Mouse (Mus musculus): ENCODE measurements around the gene 4930564D02Rik. TPM values are rescaled to one million over a fixed set of nuclear protein-coding genes. Genes with fewer than 3 reads are reported as not detected.

The 4930564D02Rik gene
- polyA plus RNA-seq, 1 experiment from 2014 or later: not detected

DNA sequence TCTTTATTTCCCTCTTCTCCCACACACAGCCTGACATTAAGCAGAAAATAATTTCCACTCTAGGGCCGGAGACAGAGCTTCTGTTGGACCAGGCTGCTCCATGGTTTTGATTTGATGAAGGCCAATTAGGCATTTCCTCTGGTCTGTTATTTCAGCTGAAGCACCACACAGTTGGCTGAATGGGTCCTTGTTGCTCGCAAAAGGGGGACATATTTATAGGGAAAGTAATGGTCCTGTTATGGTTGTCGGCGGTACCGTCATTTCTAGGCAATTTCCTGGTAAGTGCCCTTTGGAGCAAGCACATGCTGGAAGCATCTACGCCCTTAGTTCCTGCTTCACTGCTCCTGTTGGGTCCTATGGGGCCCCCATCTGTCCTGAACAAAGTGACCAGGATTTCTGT, 5.7 kb upstream of the 4930564D02Rik start:
- peak; percentile 68 for ATAC-seq (ENCODE audit: low FRiP score, low read depth)
- peak overlapping the region; percentile 21 for H3K4me2 ChIP-seq (replicated peaks)

DNA sequence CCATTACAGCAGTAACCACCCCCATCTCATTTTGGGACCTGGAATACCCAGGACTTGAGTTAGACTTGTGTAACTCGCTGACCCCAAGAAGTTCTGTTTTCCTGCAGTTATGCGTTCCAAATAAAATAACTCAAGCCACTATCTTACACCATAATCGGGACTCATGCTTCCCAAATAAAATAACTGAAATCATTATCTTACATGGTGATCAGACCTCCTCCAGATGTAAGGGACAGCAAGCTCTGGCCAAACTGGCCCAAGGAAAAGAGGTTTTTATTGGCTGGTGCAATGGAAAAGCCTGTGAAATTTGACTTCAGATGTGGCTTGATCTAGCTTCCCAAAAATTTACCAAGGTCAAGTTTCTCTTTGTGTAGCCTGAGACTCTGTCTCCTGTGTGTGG, 5.1 kb upstream of the 4930564D02Rik start:
- H3K27ac ChIP-seq: peak overlapping the region; percentile 44; the same call in 1 of the 2 replicates
- no peaks in the 10 kb centered on the region for H3K9me3 ChIP-seq
- no peaks in the 10 kb centered on the region for H3K27me3 ChIP-seq
- H3K36me3 ChIP-seq: no peaks in the 10 kb centered on the region
- no peak overlapping the region for H3K4me3 ChIP-seq
- H3K4me1 ChIP-seq: peaks cover 31% of the 10 kb centered on the region
- H3K9ac ChIP-seq: no peak overlapping the region
- ATAC-seq (ENCODE audit: low FRiP score, low read depth): no peak
- H3K4me2 ChIP-seq (replicated peaks): 0 out of 2 replicates have a peak overlapping the region, but pooled peaks have one; percentile 9
- 61% methylated on average over 3 of the region's 3 CpGs for WGBS

More for the DNA sequence above, 5.7 kb upstream of the 4930564D02Rik start:
- Histone ChIP-seq H3K27ac (peak overlapping the region; percentile 84), H3K9me3 (no peaks in the 10 kb centered on the region), H3K36me3 (no peaks in the 10 kb centered on the region), H3K27me3 (no peaks in the 10 kb centered on the region), H3K4me1 (peaks cover 31% of the 10 kb centered on the region), H3K9ac (peak overlapping the region; percentile 36; the same call in 1 of the 2 replicates), H3K4me3 (no peak overlapping the region)
- WGBS: 18% methylated on average over 6 of the region's 6 CpGs

DNA sequence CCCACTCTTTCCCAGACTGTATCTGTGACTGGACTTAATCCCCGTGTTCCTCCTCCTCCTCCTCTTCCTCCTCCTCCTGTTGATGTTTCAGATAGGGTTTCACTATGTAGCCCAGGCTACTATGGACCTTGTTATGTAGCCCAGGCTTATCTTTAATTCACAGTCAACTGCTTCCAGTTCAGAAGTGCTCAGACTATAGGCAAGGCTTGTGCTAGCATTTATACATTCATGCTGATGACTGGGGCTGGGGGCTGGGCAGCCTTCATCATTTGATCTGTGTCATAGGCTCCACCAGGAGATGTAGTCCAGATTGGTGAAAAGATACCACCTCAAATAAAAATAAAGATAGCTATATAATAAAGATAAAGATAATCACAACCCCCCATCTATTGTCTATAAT, 4.7 kb upstream of the 4930564D02Rik start:
- Histone ChIP-seq H3K4me2 (replicated peaks) (no peak overlapping the region), H3K9ac (no peak overlapping the region; the same call in 1 of the 2 replicates), H3K9me3 (no peaks in the 10 kb centered on the region), H3K27me3 (no peaks in the 10 kb centered on the region), H3K4me1 (peaks cover 31% of the 10 kb centered on the region), H3K36me3 (no peaks in the 10 kb centered on the region), H3K4me3 (no peak overlapping the region), H3K27ac (no peak overlapping the region)
- no peak for ATAC-seq (ENCODE audit: low FRiP score, low read depth)
- 70% methylated on average over 1 of the region's 1 CpGs for WGBS

DNA sequence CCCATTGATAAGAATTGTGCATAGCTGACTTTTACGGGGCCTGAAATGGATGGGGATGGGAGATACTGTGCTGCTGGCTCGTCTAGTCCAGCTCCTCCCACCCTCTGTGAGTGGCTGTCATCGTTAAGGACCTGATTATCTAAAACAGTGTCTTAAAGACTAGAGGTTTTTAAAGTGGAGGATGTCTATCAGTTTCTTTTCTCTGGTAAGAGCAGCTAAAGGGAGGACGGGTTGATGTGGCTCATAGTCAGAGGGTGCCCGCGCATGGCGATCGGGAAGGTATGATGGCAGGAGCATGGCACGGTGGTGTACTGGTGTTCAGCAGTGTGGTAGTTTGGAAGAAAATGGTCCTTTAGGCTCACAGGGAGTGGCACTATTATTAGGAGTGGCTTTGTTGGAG, 4.0 kb upstream of the 4930564D02Rik start:
- Histone ChIP-seq H3K9me3 (no peaks in the 10 kb centered on the region), H3K36me3 (no peaks in the 10 kb centered on the region), H3K27ac (no peak overlapping the region), H3K27me3 (no peaks in the 10 kb centered on the region), H3K4me2 (replicated peaks) (no peak overlapping the region), H3K9ac (no peak overlapping the region; the same call in 1 of the 2 replicates), H3K4me3 (no peak overlapping the region), H3K4me1 (peaks cover 33% of the 10 kb centered on the region)
- WGBS: 82% methylated on average over 9 of the region's 9 CpGs
- ATAC-seq (ENCODE audit: low FRiP score, low read depth): no peak

DNA sequence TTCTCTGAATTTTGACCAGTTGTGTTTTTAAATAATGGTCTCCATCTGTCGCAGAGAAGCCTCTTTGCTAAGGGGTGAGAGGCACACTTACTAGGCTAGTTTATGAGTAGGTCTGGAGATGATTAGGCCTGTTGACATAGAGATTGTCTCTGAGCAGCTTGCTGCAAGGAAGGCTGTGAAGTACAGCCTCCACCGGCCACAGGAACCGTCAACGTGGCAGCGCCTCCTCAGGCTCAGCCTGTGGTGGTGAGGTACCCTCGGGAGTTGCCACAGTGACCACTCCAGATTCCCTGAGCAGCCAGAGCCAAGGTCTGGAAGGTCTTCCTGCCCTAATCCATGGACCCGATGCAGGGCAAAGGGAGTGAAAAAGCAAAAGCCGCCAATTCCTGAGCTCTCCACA, 3.9 kb downstream of the 4930564D02Rik start:
- WGBS: 25% methylated on average over 8 of the region's 8 CpGs
- H3K36me3 ChIP-seq: no peaks in the 10 kb centered on the region
- peak overlapping the region; percentile 70; the same call in 1 of the 2 replicates for H3K27ac ChIP-seq
- H3K4me2 ChIP-seq (replicated peaks): peak overlapping the region; percentile 47
- H3K27me3 ChIP-seq: no peaks in the 10 kb centered on the region
- H3K4me3 ChIP-seq: no peak overlapping the region
- ATAC-seq (ENCODE audit: low FRiP score, low read depth): peak; percentile 67
- no peaks in the 10 kb centered on the region for H3K9me3 ChIP-seq
- H3K4me1 ChIP-seq: peaks cover 22% of the 10 kb centered on the region
- H3K9ac ChIP-seq: no peak overlapping the region

DNA sequence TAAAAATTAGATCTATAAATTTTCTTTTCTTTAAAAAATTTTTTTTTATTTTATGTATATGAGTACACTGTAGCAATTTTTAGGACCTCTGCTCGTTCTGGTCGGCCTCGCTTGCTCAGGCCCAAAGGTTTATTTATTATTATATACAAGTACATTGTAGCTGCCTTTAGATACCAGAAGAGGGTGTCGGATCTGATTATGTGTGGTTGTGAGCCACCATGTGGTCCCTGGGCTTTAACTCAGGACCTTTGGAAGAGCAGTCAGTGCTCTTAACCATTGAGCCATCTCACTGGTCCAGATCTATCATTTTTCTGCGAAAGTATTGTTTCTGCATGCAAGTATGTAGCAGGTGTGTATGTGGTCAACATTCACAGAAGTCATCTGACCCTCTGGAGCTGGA, 4.6 kb downstream of the 4930564D02Rik start:
- WGBS: 87% methylated on average over 5 of the region's 5 CpGs
- H3K36me3 ChIP-seq: no peaks in the 10 kb centered on the region
- no peak for ATAC-seq (ENCODE audit: low FRiP score, low read depth)
- H3K4me3 ChIP-seq: no peak overlapping the region
- no peak overlapping the region for H3K4me2 ChIP-seq (replicated peaks)
- peaks cover 22% of the 10 kb centered on the region for H3K4me1 ChIP-seq
- no peaks in the 10 kb centered on the region for H3K27me3 ChIP-seq
- no peak overlapping the region for H3K9ac ChIP-seq
- no peaks in the 10 kb centered on the region for H3K9me3 ChIP-seq
- no peak overlapping the region for H3K27ac ChIP-seq

DNA sequence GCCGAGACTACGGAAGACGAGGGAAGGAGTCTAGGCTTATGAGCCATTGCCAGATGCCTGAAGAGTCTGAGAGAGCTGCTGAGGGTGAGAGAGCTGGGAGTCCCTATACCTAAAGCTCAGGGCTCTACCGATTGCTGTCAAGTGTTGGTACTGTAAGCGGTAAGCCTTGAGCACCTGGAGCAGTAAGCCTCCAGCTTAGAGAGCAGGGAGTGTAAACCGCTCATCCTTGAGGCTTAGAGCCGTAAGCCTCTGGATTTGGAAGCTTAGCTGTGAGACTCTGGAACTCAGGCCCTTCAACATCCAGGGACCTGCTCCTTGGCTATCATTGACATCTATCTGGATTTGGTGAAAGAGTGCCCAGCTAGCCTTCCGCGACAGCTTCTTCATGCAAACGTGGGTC, 5.9 kb downstream of the 4930564D02Rik start:
- H3K9ac ChIP-seq: no peak overlapping the region
- no peak for ATAC-seq (ENCODE audit: low FRiP score, low read depth)
- WGBS: 87% methylated on average over 10 of the region's 10 CpGs
- H3K36me3 ChIP-seq: no peaks in the 10 kb centered on the region
- H3K4me1 ChIP-seq: peaks cover 21% of the 10 kb centered on the region
- no peaks in the 10 kb centered on the region for H3K9me3 ChIP-seq
- H3K4me2 ChIP-seq (replicated peaks): no peak overlapping the region
- no peak overlapping the region for H3K27ac ChIP-seq
- H3K27me3 ChIP-seq: no peaks in the 10 kb centered on the region; the same call in 1 of the 2 replicates
- no peak overlapping the region for H3K4me3 ChIP-seq

DNA sequence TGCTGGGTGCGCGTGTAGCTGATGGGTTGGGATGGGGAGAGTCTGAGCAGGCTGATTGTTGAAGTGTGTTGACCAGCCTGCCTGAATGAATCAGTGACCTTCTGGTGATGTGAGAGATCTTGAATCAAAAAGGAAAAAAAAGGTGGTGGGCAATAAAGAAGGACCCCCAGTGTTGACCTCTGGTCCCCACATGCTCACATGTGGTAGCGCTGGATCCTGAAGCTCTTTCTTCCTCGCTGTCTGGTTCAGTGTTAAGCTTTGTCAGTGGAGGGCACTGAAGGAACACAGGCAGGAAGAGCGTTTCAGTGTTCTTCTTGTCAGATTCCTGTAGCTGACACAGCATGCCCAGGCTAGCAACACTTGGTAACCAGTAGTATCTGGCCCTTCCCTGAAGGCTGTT, 9.2 kb downstream of the 4930564D02Rik start:
- WGBS: 85% methylated on average over 5 of the region's 5 CpGs
- H3K4me3 ChIP-seq: no peak overlapping the region
- ATAC-seq (ENCODE audit: low FRiP score, low read depth): no peak
- H3K27ac ChIP-seq: no peak overlapping the region
- H3K9me3 ChIP-seq: no peaks in the 10 kb centered on the region
- peaks cover 12% of the 10 kb centered on the region for H3K4me1 ChIP-seq
- no peaks in the 10 kb centered on the region; the same call in 1 of the 2 replicates for H3K27me3 ChIP-seq
- no peaks in the 10 kb centered on the region for H3K36me3 ChIP-seq
- no peak overlapping the region for H3K4me2 ChIP-seq (replicated peaks)
- H3K9ac ChIP-seq: no peak overlapping the region

DNA sequence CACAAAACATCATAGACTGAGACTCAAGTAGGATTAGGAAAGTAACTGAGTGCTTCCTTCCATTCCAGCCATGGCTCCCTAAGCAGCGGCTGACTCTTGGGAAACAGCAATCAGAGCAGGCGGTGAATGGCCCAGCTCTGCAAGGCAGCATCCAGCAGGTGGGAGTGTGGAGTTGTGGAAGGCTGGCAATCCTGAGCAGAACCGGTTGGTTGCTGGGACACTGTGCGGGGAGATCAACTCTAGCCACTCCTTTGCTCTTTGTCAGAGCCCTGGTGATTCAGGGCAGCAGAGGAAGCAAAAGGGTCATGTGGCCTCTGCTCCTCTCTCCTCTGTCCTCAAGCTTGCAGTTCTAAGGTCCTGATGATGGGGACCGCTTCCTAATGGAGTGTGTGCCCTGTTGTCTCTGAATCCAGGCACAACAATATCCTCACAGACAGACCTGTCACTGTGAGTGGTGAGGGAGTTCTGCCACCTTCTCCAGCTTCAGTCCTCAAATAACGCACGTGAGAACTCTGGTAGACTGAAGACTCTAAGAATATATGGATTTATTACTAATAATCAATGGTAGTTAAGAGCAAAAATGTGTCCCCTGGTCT, 11.7 kb downstream of the 4930564D02Rik start:
- Histone ChIP-seq H3K36me3 (no peaks in the 10 kb centered on the region), H3K9me3 (no peaks in the 10 kb centered on the region), H3K4me1 (peaks cover 7% of the 10 kb centered on the region), H3K9ac (no peak overlapping the region), H3K27me3 (no peaks in the 10 kb centered on the region; the same call in 1 of the 2 replicates), H3K27ac (no peak overlapping the region), H3K4me2 (replicated peaks) (no peak overlapping the region), H3K4me3 (no peak overlapping the region)
- peak; percentile 92 for ATAC-seq (ENCODE audit: low FRiP score, low read depth)
- WGBS: 21% methylated on average over 7 of the region's 7 CpGs

DNA sequence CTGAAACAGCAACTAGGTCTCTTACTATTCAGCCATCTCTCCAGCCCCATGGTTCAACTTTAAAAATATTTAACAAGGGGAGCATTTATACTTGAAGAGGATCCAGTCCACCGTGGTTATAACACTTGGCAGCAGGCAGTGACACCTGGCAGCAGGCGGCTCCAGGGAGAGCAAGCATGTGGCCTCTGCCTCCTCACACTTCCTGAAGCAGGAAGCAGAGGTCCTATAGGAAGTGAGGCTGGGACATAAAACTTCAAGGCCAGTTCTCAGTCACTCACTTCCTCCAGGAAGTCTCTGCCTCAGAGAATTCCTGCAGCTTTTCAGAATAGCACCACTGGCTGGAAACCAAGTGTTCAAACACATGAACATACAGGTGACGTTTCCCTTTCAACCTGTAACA, 20.7 kb downstream of the 4930564D02Rik start:
- peaks cover 11% of the 10 kb centered on the region for H3K4me1 ChIP-seq
- no peaks in the 10 kb centered on the region for H3K36me3 ChIP-seq
- H3K4me2 ChIP-seq (replicated peaks): no peak overlapping the region
- no peak for ATAC-seq (ENCODE audit: low FRiP score, low read depth)
- H3K27ac ChIP-seq: no peak overlapping the region
- WGBS: 23% methylated on average over 3 of the region's 3 CpGs
- no peak overlapping the region for H3K4me3 ChIP-seq
- no peaks in the 10 kb centered on the region for H3K27me3 ChIP-seq
- no peak overlapping the region for H3K9ac ChIP-seq
- H3K9me3 ChIP-seq: no peaks in the 10 kb centered on the region

DNA sequence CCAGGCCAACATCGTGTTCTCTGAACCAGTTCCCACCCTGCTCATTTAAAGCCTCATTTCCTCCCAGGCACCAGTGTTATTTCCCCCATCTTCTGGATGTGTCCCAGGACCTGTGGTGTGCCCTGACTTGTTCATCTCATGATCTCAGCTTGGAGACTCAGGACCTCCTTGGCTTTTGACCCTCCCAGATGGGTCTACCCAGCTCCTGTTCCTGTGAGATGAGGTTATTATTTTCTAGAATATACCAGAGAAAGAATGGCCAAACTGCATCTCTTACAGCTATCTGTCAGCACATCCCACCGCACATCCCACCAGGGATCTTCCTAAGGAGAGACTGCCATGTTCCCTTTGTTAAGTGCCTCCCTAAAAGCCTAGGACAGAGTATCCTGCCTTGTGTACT, 22.0 kb downstream of the 4930564D02Rik start:
- H3K9ac ChIP-seq: no peak overlapping the region
- no peak overlapping the region for H3K4me3 ChIP-seq
- H3K9me3 ChIP-seq: no peaks in the 10 kb centered on the region
- WGBS: 77% methylated on average over 2 of the region's 2 CpGs
- no peaks in the 10 kb centered on the region for H3K27me3 ChIP-seq
- H3K4me1 ChIP-seq: peaks cover 18% of the 10 kb centered on the region
- no peak overlapping the region for H3K27ac ChIP-seq
- H3K4me2 ChIP-seq (replicated peaks): no peak overlapping the region
- H3K36me3 ChIP-seq: no peaks in the 10 kb centered on the region
- ATAC-seq (ENCODE audit: low FRiP score, low read depth): no peak

DNA sequence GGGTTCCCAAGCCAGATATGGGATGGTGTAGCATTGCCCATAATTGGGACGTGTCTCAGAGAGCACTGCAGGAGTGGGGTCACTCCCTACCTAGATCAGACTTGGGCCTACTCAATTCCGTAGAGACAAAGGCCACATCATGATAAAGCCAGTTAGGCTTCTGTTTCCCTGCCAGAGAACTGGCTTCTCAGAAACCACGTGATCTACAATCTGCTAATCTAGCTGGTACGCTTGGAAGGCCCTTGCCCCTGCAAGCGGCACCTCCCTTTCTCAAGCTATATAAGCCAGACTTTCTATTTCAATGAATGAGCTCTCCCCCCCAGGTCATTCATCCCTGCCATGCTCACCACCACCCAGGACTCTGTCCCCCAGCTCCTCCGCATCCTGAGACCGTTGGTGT, 23.5 kb downstream of the 4930564D02Rik start:
- H3K4me3 ChIP-seq: no peak overlapping the region
- ATAC-seq (ENCODE audit: low FRiP score, low read depth): no peak
- H3K4me2 ChIP-seq (replicated peaks): no peak overlapping the region
- H3K4me1 ChIP-seq: peaks cover 18% of the 10 kb centered on the region
- 89% methylated on average over 7 of the region's 7 CpGs for WGBS
- no peaks in the 10 kb centered on the region for H3K9me3 ChIP-seq
- no peak overlapping the region for H3K27ac ChIP-seq
- no peaks in the 10 kb centered on the region for H3K36me3 ChIP-seq
- no peaks in the 10 kb centered on the region for H3K27me3 ChIP-seq
- no peak overlapping the region for H3K9ac ChIP-seq

DNA sequence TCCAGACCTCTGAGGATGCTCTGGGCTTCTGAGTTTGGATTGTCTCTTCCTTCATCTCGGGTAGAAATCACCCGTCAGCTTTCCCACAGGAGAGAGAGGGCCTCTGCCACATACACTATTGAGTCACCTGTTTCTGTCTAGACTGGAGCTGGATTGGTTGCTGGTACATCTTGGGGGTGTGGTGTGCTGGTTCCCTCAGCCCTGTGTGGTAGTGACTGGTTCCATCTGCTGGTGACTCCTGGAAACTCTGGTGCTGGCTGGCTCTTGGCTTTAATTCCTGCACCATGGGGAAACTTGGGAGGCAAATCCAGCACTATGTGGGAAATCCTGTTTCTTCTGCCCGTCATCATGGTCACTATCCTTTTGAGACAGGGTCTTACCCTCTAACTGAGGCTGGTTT, 24.3 kb downstream of the 4930564D02Rik start:
- H3K4me2 ChIP-seq (replicated peaks): no peak overlapping the region
- WGBS: 29% methylated on average over 3 of the region's 3 CpGs
- H3K27me3 ChIP-seq: no peaks in the 10 kb centered on the region
- H3K9ac ChIP-seq: no peak overlapping the region
- H3K27ac ChIP-seq: no peak overlapping the region
- H3K36me3 ChIP-seq: no peaks in the 10 kb centered on the region
- no peaks in the 10 kb centered on the region for H3K9me3 ChIP-seq
- no peak overlapping the region for H3K4me3 ChIP-seq
- peaks cover 18% of the 10 kb centered on the region for H3K4me1 ChIP-seq
- no peak for ATAC-seq (ENCODE audit: low FRiP score, low read depth)

Data from limb, embryonic 13.5 days (tissue).